Mouse (Mus musculus): ENCODE data around the gene Cldn18. TPM values are rescaled to one million over a fixed set of nuclear protein-coding genes. Genes with fewer than 3 reads are reported as not detected.

Cldn18 gene
- polyA plus RNA-seq, 1 experiment from 2014 or later, result 267 TPM

DNA sequence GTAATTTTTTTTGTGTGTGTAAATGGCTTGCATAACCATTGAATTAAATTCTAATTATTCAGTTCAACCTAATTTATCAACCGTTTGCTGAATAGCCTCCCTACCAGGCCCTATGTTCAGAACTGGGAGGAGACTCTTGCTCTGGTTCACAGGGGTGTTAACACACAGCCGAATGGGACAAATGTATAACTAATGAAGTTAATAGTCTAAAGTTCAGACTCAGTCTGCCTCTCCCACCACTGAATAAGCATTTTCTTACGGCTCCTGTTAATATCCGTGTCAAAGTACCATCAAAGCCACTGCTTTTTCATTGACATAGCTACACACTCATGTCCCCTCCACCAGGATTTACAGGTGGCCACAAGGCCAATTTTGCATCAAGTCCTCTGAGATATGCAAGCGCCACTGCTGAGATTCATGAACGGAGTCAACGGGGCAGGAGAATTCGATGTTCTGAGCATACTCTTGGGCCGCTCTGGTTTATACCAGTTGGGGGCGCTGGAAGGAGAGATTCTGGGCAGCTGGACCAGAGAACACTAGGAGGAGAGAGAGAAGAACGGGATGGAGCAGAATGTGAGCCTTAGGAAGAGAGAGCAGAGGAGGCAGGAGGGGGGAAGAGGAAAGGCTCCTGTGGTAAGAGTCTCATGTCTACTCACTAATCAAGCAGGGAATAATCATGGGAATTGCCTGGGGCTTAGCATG lies 9.5 kb downstream of the Cldn18 start:
- Histone ChIP-seq H3K4me2 (0 out of 2 replicates have a peak overlapping the region, but pooled peaks have one; percentile 19), H3K4me3 (replicated peaks) (no peak overlapping the region), H3K4me1 (no peaks in the 10 kb centered on the region), H3K9ac (no peak overlapping the region), H3K9me3 (no peaks in the 10 kb centered on the region), H3K27me3 (replicated peaks) (no peaks in the 10 kb centered on the region), H3K27ac (no peak overlapping the region), H3K36me3 (no peaks in the 10 kb centered on the region)
- ATAC-seq (ENCODE audit: insufficient read depth, low FRiP score, low read depth), result no peak
- WGBS, result 64% methylated on average over 11 of the region's 11 CpGs

GRCm38 (mm10) chr9:99706264-99706663 lies 10.8 kb downstream of the Cldn18 start:
- no peaks in the 10 kb centered on the region for H3K36me3 ChIP-seq
- no peak for ATAC-seq (ENCODE audit: insufficient read depth, low FRiP score, low read depth)
- no peak overlapping the region for H3K4me3 ChIP-seq (replicated peaks)
- no peak overlapping the region for H3K9ac ChIP-seq
- no peaks in the 10 kb centered on the region for H3K4me1 ChIP-seq
- no peaks in the 10 kb centered on the region for H3K27me3 ChIP-seq (replicated peaks)
- no peaks in the 10 kb centered on the region for H3K9me3 ChIP-seq
- H3K27ac ChIP-seq, result no peak overlapping the region
- no peak overlapping the region for H3K4me2 ChIP-seq
- 85% methylated on average over 6 of the region's 6 CpGs for WGBS

GRCm38 (mm10) chr9:99703711-99704110 lies 13.4 kb downstream of the Cldn18 start:
- 78% methylated on average over 6 of the region's 6 CpGs for WGBS
- Histone ChIP-seq H3K9ac (no peak overlapping the region), H3K4me2 (no peak overlapping the region), H3K36me3 (no peaks in the 10 kb centered on the region), H3K4me1 (no peaks in the 10 kb centered on the region), H3K9me3 (no peaks in the 10 kb centered on the region), H3K27ac (no peak overlapping the region), H3K27me3 (replicated peaks) (no peaks in the 10 kb centered on the region), H3K4me3 (replicated peaks) (no peak overlapping the region)
- no peak for ATAC-seq (ENCODE audit: insufficient read depth, low FRiP score, low read depth)

DNA sequence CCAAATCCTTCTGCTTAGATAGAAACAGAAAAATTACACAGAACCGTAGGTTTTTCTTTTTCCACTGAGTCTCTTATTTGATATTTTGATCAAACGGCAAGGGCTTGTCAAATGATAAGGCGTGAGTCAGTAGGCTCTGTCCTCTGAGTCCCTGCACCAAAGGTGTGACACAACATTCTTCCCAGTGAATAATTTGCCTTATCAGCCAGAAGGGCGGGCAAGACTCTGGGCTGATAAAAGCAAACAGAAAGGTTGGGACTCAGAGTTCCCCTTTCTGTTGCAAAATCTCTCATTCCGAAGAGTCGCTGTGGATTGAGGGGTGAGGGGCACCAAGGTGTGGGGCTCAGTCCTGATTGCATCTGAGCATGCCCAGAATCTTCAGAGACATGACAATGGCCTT lies 14.9 kb downstream of the Cldn18 start:
- Histone ChIP-seq H3K4me3 (replicated peaks) (no peak overlapping the region), H3K27ac (no peak overlapping the region), H3K4me2 (no peak overlapping the region), H3K4me1 (no peaks in the 10 kb centered on the region), H3K36me3 (no peaks in the 10 kb centered on the region), H3K9me3 (no peaks in the 10 kb centered on the region), H3K27me3 (replicated peaks) (no peaks in the 10 kb centered on the region), H3K9ac (no peak overlapping the region)
- WGBS, result 59% methylated on average over 6 of the region's 6 CpGs
- ATAC-seq (ENCODE audit: insufficient read depth, low FRiP score, low read depth), result peak; percentile 67

- no peak for ATAC-seq (ENCODE audit: insufficient read depth, low FRiP score, low read depth)
- H3K9ac ChIP-seq, result no peak overlapping the region
- H3K4me1 ChIP-seq, result no peaks in the 10 kb centered on the region
- H3K4me2 ChIP-seq, result no peak overlapping the region
- H3K9me3 ChIP-seq, result no peaks in the 10 kb centered on the region
- no peak overlapping the region for H3K4me3 ChIP-seq (replicated peaks)
- no peaks in the 10 kb centered on the region for H3K36me3 ChIP-seq
- H3K27ac ChIP-seq, result no peak overlapping the region
- H3K27me3 ChIP-seq (replicated peaks), result no peaks in the 10 kb centered on the region
- 82% methylated on average over 2 of the region's 2 CpGs for WGBS
Observed at GRCm38 (mm10) chr9:99701187-99701586, 15.9 kb downstream of the Cldn18 start.

DNA sequence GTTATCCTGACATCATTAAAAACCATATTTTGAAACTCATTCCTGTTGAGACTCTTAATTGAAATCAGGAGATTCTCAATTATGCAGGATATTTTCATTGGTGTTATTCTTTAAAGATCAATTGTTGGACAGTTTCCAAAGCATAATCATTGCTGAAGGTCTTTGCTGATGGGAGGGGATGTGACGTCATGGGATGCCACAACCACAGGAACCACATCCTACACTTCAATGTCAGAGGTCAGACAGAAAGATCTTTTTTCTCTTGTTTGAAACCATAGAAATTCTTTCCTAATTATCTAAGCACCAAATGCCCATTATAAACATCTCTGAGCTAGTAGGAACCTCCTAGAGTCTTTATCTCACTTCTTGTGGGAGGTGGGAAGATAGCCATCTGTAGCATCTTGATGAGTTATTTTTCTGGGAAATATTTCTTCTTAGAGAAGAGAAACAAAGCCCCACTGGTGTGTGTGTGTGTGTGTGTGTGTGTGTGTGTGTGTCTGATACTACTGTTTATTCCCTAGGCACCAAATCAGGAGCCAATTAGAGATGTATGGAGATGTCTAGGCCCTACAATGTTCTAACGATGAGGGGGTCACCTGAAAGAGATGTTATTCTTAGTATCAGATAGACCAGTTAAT lies 17.2 kb downstream of the Cldn18 start:
- Histone ChIP-seq H3K27me3 (replicated peaks) (no peaks in the 10 kb centered on the region), H3K36me3 (no peaks in the 10 kb centered on the region), H3K27ac (no peak overlapping the region), H3K4me1 (no peaks in the 10 kb centered on the region), H3K9me3 (no peaks in the 10 kb centered on the region), H3K4me2 (no peak overlapping the region), H3K4me3 (replicated peaks) (no peak overlapping the region), H3K9ac (no peak overlapping the region)
- no peak for ATAC-seq (ENCODE audit: insufficient read depth, low FRiP score, low read depth)
- WGBS, result 69% methylated on average over 2 of the region's 2 CpGs

- no peak overlapping the region for H3K27ac ChIP-seq
- H3K4me1 ChIP-seq, result no peaks in the 10 kb centered on the region
- no peak for ATAC-seq (ENCODE audit: insufficient read depth, low FRiP score, low read depth)
- 59% methylated on average over 7 of the region's 7 CpGs for WGBS
- no peaks in the 10 kb centered on the region for H3K27me3 ChIP-seq (replicated peaks)
- no peak overlapping the region for H3K4me3 ChIP-seq (replicated peaks)
- H3K9ac ChIP-seq, result no peak overlapping the region
- H3K9me3 ChIP-seq, result no peaks in the 10 kb centered on the region
- H3K36me3 ChIP-seq, result no peaks in the 10 kb centered on the region
- no peak overlapping the region for H3K4me2 ChIP-seq
Observed at GRCm38 (mm10) chr9:99694961-99695360, 22.1 kb downstream of the Cldn18 start.

DNA sequence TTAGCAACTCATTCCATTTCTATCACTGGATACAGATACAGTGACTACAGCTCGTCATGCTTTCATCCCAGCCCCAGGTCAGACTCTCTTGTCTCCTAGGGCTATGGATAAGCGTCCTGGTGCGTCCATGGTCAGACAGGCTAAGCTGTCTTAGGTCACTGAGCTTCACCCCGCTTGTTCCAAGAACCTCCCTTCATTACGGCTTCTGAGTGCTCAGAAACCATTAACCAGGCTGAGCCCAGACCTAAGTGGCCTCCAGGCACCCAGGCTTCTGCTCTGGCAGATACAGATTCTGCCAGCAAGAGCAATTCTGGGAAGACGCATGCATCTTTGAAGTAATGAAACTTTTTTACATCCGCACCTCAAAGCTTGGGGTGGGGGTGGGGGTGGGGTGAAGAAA lies 26.7 kb downstream of the Cldn18 start:
- Histone ChIP-seq H3K27ac (no peak overlapping the region), H3K4me2 (no peak overlapping the region), H3K9me3 (no peaks in the 10 kb centered on the region), H3K27me3 (replicated peaks) (no peaks in the 10 kb centered on the region), H3K36me3 (no peaks in the 10 kb centered on the region), H3K4me3 (replicated peaks) (no peak overlapping the region), H3K9ac (no peak overlapping the region), H3K4me1 (no peaks in the 10 kb centered on the region)
- ATAC-seq (ENCODE audit: insufficient read depth, low FRiP score, low read depth), result no peak
- WGBS, result 79% methylated on average over 7 of the region's 7 CpGs

DNA sequence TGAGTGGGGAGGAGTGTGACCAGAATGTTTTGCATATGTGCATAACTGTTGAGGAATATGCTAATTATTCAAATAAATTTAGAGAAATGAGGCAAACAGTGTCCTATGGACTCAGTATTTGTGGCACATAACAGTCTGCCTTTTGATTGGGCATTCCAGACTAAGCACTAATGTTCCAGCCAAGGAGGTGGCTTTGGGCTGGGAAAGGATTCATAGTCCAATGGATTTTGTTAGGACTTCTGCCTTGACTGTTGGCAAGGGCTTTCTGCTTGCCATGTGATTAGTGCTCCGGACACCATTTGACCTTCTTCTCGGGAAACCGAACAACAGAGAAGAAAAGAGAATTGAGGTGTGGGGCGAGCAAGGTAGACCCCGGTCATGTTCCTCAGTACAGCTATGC lies 27.3 kb downstream of the Cldn18 start:
- Histone ChIP-seq H3K27ac (no peak overlapping the region), H3K4me3 (replicated peaks) (no peak overlapping the region), H3K36me3 (no peaks in the 10 kb centered on the region), H3K9ac (no peak overlapping the region), H3K27me3 (replicated peaks) (no peaks in the 10 kb centered on the region), H3K9me3 (no peaks in the 10 kb centered on the region), H3K4me1 (no peaks in the 10 kb centered on the region), H3K4me2 (no peak overlapping the region)
- no peak for ATAC-seq (ENCODE audit: insufficient read depth, low FRiP score, low read depth)
- WGBS, result 93% methylated on average over 5 of the region's 5 CpGs

DNA sequence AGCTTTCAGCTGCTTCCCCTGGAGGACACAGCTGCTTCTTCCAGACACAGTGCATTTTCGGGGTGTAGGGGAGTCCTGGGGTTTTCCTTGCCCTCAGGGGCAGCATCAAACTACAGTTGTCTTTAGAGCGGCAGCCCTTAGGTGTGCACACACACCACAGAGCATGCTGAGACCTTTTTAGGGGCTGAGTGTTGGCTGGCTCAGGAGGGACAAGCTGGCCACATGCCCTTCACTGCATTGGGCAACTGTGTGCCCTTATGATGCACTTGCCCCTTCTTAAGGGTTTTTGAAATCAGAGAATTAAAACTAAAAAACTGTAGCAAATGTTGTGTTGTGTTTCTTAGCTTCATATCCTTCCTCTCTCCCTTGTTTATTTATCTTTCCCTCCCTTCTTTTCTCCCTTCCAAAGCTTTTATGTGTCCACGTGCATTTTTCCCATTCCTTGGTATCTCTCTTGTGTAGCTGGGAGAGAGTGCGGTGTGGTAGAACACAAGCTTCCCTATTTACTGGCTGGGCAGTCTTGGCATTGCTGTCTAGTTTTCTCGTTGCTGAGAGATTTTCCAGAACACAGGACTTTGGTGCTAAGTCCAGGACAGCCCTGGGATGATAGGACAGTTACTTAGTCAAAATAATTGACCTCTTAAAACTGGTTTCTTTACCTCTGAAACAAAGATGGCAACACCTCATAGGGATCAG lies 31.4 kb downstream of the Cldn18 start:
- Histone ChIP-seq H3K27ac (no peak overlapping the region), H3K4me1 (no peaks in the 10 kb centered on the region), H3K4me3 (replicated peaks) (no peak overlapping the region), H3K36me3 (no peaks in the 10 kb centered on the region), H3K9ac (no peak overlapping the region), H3K27me3 (replicated peaks) (no peaks in the 10 kb centered on the region), H3K9me3 (no peaks in the 10 kb centered on the region), H3K4me2 (no peak overlapping the region)
- 67% methylated on average over 5 of the region's 5 CpGs for WGBS
- ATAC-seq (ENCODE audit: insufficient read depth, low FRiP score, low read depth), result no peak

DNA sequence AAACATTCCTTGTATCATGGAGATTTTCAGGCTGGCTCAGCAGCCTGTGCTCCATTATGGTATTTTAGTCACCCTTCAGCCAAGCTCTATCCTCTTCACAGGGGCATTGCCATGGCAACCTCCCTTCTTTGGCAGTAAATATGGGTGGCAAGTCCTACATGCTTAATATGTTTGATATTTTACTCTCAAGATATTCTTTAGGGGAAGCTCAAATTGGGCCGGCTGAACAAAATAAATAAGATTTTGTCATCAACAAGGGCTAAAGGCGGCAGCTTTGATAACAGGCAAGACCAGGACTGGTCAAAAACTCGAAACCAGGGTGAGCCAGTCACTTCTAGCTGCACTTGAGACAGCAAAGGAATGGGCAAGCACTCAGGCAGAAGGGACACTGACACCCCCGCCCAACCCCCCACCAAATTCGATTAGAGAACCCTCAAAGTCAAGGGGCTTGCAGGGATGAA lies 32.0 kb downstream of the Cldn18 start:
- WGBS, result 57% methylated on average over 5 of the region's 5 CpGs
- Histone ChIP-seq H3K27ac (no peak overlapping the region), H3K4me2 (no peak overlapping the region), H3K4me3 (replicated peaks) (no peak overlapping the region), H3K4me1 (no peaks in the 10 kb centered on the region), H3K27me3 (replicated peaks) (no peaks in the 10 kb centered on the region), H3K9me3 (no peaks in the 10 kb centered on the region), H3K9ac (no peak overlapping the region), H3K36me3 (no peaks in the 10 kb centered on the region)
- no peak for ATAC-seq (ENCODE audit: insufficient read depth, low FRiP score, low read depth)

DNA sequence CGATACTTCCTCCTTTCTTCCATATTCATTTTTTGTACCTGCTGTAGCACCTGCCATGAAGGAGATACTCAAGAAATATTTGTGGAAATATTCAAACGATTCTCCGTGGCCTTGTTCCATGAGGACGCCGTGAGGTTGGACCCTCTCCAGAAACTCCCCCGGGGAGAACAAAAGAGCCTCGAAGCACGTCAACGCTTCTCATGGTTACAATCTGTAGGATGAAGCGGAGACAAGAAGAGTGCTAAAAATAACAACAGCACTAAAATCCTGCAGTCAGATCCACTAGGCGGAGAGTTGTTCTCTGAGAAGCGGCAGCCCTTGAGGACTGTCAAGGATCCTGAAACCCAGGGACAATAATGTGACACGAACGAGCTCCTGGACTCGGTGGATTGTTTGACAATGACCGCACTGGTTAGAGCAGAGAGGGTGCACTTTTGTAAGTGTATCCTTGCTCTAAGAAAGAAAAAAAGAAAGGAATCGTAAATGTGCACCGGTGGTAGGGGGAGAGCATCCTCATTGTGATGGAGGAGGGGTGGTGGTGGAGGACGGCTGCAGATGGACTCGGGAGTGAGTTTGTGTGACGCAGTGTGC lies 35.0 kb downstream of the Cldn18 start:
- no peaks in the 10 kb centered on the region for H3K4me1 ChIP-seq
- H3K9ac ChIP-seq, result no peak overlapping the region
- no peak overlapping the region for H3K4me2 ChIP-seq
- ATAC-seq (ENCODE audit: insufficient read depth, low FRiP score, low read depth), result no peak
- H3K27me3 ChIP-seq (replicated peaks), result no peaks in the 10 kb centered on the region
- no peak overlapping the region for H3K4me3 ChIP-seq (replicated peaks)
- 80% methylated on average over 21 of the region's 21 CpGs for WGBS
- no peak overlapping the region for H3K27ac ChIP-seq
- H3K36me3 ChIP-seq, result no peaks in the 10 kb centered on the region
- no peaks in the 10 kb centered on the region for H3K9me3 ChIP-seq

Measured in stomach, embryonic 15.5 days (tissue).